Mouse (Mus musculus): Measurements from ENCODE around the gene Fads3.
A peak's percentile ranks its signal among the peaks of the same experiment; 100 is the strongest.

Gene Fads3

DNA sequence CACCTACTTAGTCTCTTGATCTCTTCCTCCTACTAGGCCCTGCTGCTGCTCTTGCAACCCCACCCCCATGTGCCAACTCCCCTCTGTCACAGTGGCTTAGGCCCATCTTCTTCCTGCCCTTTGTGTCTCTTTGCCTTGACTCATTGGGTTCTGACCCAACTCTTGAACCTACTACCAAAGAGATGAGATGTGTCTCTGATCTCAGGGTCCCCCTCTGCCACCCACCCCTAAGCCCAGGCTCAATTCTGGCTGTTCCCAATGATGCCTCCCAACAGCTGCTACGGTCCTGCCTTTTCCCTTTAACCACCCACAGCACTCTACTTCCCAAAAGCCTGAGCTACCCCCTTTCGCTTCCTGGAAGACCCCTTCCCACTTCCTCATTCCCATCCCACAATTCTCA lies 19.4 kb upstream of the Fads3 start:
- DNase-seq = no peak

DNA sequence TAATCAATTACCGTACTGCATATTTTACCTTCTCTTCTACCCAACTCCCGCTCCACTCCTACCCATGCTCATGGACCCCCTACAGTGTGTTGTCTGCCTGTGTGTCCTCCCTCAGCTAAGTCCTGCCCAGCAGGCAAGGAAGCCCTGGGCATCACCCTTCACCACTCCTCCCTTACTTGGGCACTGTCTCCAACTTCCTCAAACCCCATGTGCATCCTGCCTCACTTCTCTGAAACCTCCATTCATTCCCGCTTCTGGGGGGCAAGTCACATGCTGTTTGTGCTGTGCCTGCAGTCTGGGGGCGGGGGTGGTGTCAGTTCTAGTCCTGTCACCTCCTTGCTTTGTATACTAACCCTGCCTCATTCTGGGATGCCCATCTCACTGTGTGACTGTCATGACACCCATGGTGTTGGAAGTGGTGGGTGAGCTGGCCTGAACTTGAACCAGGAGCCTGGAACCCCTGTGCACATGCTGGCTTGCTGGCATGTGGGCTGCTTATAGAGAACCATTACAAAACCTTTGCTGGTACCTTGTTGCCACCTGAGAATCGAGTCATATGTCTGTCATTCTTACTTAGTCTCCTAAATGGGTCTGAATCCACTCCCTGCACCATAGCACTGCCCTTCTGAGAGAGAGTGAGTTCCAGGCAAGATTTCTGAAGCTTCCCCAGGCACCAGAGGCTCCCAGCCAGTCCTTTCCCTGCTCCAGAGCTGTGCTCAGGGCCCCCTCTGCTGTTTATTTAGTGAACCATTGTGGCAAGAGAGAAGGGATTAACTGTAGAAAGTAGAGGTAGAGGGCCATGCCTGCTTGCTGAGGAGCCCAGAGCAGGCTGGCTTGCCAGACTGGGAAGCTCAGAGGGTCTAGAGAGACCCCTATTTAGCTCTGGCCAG lies 18.7 kb upstream of the Fads3 start:
- peak; percentile 60 for DNase-seq

DNA sequence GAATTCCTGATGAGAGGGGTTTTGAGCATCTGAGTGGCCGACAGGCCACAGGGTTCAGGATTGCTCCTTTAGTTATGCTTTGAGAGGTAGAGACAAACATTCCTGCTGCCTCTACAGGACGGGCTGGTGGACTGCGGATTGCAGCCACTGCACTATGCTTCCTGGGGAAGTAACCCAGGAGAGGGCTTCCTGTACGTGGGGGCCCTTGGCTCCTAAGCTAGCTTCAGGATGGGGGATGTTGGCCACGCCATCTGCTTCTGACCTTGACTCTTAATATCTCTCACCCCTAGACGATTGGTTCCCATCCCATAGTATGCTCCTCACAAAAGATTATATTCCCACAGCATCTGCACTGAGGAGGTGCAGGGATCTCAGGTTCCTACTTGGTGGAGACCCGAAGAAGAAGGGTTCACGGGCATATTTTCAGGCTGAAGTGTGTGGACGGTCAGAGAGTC lies 18.0 kb upstream of the Fads3 start:
- no peak for DNase-seq

DNA sequence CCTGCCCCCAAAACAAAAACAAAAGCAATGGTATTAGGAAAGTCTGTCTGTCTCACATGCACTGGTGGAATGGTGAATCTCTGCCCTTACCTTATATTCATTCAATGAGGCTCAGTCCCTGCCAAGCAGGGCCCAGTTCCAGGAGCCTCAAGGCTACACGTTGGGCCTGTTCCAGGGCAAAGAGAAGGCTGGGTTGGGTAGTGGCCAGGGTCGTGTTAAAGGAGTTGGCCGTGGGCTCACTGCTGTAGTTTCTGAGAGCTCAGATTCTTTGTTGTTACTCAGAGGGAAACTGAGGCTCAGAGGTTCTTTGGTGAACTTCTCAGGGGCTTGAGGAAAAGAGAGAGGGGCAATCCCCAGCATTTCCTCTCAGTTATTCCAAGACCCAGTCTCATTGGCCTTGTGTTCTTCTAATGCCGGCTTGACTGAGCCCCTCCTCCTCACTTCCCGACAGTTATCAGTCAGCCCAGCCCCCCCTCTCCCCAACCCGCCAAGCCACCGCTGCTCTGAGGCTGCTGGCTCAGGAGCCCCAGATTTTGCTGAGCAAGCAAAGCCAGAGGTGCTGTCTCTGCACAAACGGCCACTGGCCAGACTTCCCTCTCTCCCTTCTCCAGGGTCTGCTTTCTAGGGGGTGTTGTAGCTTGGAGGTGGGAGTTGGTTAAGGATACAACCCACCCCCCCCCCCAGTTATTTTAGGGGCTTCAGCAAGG lies 16.0 kb upstream of the Fads3 start:
- DNase-seq = peak; percentile 72

DNA sequence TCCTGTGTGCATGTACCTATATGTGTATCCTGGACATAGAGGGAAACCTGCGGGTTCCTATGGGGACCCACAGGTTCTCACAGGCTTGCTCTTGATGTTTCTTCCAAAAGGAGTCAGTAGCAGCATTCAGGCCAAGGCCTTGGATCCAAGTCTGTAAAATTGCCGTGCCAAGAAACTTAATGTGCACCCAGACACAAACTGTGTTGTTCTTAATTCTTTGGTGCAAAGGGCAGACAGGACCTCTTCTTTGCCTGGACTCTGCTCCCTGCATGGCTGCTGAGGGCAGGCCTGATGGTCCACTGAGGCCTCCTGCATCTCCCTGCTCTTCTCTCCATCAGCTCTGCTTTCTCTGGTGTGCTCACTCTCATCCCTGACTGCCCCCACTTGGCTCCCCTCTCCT lies 11.6 kb upstream of the Fads3 start:
- DNase-seq = no peak

DNA sequence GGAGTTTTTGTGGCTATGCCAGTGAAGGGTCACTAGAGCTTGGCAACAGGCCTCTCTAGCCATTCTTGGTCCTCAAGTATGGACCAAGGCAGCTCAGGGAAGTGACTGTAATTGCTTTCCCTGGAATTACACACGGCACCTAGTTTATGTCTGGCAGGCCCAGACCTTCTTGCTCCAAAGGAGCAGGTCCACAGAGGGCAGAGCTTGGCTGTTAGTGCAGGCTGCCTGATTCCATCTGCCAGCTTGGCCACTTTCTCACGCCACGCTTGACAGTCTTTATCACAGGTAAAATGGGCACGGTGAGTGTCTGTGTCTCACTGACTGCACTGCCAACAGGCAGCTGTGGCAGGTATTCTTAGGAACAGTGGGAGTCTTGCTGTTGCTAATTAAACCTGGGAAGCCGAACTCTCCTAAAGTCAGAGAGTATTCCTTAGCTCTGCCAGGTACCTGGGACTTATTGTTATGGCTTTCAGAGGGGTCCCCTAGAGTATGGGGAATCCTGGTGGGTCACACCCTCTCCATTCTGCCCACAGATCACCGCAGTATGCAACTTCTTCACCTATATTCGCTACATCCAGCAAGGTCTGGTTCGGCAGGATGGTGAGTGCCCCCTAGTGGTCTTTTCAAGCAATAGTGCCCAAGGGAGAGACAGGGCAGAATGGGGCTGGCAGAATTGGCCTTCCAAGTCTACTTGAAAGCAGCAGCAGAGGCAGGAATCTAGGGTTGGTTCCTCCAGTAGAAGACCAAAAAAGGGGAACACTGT lies 8.0 kb upstream of the Fads3 start:
- DNase-seq = peak; percentile 68

DNA sequence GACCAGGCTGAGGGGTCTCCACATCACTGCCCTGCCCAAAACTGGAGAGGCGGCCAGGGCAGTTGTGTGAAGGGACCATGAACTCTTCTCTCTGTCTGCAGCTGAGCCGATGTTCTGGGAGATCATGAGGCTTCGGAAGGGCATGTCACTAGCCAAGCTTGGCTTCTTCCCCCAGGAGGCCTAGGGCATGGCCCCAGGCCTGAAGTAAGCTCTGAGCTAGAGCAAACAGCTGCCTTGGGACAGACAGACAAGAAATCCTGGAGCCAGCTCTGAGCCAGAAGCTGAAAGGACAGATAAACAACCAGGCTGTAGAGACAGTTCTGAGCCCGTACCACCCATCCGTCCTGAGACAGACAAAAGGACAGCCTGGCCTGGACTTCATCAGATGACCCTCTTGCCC lies 7.0 kb upstream of the Fads3 start:
- no peak for DNase-seq

DNA sequence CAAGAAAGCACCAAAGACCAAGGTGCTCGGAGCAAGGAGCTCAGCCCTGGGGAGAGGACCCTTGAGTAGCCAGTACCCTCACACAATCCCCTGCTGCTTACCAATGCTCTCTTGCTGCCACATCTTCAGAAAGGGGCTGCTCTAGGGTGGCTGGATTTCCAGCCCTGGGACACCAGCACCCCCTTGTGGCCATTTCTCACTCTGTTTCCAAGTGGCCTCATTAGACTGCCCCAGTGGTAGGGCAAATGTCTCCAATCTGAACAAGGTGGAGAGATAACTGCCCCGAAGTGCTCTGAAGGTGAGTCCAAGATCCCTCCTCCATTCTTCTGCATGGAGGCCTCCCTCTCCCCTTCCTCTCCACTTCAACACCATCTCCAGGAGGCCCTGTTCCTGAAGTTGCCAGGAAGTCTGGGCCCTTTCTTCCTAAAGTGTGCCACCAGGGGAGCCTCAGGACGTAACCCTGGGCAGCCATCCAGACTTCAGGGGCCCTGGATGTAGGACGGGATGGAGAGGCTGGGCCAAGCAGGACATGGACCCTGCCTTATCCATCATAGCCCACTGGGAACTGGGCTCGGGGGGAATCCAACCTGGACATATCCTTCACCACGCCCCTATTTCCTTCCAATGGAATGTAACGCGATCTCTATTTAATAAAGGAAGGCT lies 6.5 kb upstream of the Fads3 start:
- peak; percentile 83 for DNase-seq

DNA sequence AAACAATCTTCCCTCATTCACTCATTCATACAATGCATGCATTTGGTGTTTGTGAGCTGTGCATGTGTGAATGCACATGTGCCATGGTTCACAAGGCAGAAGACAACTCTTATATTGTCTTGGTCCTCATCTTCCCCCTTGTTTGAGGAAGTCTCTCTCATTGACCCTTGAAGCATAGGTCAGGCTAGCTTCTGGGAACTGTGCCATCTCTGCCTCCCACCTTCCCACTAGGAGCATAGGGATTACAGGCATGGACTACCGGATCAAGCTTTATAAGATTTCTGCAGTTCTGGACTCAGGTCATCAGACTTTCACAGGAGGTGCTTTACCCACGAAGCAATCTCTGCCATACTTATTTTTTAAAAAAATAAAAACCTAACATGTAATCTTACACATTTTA lies 3.8 kb upstream of the Fads3 start:
- DNase-seq = no peak

DNA sequence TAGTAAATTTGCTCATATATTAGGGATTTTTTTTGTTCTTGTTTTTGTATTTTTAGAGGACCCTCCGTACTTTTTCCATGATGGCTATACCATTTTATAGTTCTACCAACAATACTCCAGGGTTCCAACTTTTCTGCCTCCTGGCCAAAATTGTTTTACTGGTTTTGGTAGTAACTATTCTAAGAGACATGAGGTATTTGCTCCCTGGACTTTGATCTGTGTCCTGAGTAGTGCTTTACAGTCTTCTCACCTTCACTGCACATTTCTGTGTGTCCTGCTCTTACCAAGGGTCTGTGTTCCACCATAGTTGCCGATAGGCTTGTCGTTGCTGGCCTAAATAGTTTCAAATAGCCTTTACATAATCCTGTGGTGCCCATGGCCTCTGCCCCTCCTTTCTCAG lies 3.0 kb upstream of the Fads3 start:
- DNase-seq = no peak

DNA sequence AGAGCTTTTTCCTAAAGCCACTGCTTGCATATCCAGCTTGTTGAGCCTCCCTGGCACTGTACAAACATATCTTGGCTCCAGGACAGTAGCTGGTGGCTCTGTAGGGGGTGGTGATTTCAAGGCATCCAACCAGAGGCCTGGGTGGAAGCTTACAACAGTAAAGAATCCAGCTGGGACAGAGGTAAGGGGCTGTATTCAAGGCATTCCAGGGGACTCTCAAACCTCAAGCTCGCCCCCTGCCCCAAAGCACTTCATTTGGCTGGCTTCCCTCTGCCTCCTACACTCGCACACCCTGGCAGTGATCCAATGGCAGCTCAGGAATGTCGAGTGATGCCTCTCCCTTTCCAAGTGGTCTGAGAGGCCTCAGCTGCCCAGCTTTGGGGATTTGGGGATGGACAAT lies 2.5 kb upstream of the Fads3 start:
- peak; percentile 49 for DNase-seq

DNA sequence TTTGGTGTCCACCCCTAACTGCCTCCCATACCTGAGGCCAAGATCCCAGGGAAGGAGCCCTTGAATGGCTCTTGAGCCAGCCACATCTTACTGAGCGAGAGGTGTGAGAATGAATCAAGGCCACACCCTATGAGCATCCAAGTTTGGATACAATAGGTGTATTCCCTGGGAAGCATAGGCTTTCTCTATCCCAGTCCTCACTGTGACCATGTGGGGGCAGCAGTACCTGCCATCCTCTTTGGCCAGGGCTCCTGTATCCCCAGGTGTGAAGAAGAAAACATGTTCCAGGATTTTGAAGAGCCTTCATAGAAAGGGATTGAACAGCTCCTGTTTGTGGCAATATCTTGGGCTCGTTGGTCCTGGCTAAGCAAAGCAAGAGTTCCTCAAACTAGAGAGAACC lies 1.8 kb upstream of the Fads3 start:
- DNase-seq = no peak

DNA sequence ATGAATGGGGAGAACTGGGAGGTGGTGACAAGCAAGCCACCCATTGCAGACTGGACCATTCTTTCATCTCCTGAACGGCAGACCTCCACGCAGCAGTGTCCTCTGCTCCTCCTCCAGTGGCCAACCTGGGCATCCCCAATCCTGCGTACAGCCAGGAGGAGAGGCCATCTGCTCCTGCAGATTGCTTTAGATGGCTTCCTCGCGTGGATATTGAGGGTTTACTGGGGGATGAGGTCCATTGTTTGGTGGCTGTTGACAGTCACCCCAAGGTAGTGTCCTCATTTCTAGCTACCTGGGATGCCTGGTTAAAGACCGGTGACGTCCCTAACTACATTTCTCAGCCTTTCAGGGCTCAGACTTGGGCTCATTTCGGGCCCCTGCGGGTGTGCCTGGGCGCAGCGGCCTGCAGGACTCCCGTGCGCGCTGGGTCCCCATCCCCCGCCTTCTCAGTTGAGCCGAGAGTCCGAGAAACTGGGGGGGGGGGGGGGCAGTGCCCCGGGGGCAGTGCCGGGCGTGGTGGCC lies 442 bp upstream of the Fads3 start:
- DNase-seq = no peak

DNA sequence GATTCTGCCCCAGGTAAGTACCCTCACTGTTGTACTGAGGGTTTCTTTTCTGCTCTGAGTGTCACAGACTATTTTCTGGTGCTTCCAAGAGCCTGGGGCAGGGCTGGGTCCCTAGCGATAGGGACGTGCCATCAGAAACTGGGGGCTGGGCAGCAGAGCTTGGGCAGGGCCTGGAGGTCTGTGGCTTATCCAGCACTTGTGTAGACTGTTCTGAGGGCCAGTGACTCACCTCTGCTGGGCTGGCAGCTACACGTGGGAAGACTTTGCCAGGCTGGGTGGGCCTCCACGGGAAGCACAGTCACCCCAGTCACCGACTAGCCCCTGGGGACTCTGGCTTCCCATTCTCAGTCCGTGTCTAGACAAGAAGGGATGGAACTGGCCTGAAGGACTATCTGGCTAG lies 863 bp downstream of the Fads3 start:
- DNase-seq = no peak

DNA sequence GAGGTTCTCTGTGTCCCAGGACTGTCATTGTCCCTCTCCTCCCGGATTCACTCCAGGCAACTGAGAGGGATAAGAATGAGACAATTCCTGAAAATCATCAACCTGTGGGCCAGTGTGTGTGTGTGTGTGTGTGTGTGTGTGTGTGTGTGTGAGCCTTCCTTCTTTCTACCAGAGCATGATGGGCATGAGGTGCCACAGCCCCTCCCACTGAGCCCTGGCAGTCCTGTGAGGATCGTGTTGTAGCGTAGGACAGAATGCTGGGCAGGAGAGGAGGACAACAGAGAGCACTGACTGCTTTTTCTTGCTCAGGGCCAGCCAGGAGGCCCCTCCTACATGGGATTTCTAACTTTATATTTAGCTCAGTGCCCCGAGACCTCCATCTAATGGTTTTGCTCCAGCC lies 1.4 kb downstream of the Fads3 start:
- DNase-seq = no peak

DNA sequence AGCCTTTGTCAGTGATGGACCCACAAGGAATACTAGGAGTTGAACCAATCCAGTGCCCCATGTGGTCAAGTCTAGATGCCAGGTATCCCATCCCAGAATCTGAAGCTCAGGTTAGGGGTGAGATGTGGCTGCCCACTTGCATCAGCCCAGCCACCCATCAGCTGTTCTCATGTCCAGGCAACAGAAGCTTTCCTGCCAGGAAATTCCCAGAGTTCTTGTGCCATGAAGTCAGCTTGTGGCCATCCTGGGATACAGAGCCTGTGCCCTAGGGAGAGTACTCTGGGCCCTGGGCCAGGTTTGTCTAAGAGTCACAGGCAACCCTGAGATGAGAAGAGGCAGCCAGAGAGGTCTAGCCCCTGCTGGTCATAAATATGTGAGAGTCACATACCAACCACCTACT lies 2.3 kb downstream of the Fads3 start:
- no peak for DNase-seq

DNA sequence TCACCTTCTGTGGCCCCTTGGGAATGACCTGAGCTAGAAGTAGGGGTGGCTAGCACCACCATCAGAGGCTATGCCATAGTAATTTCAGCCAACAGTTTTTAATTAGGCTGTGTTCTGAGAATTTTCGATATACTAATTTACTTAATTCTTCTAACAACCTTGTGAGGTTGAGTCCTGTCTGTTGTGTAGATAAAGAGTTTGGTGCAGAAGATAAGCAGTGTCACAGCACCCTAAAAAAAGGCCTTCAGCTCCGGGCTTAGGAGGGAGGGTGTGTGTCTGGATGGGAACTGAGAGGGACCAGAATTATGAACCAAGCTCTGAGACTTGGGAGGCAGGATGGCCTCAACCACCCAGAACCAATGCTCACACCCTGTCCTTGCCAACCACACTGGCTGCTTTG lies 4.3 kb downstream of the Fads3 start:
- DNase-seq = no peak

DNA sequence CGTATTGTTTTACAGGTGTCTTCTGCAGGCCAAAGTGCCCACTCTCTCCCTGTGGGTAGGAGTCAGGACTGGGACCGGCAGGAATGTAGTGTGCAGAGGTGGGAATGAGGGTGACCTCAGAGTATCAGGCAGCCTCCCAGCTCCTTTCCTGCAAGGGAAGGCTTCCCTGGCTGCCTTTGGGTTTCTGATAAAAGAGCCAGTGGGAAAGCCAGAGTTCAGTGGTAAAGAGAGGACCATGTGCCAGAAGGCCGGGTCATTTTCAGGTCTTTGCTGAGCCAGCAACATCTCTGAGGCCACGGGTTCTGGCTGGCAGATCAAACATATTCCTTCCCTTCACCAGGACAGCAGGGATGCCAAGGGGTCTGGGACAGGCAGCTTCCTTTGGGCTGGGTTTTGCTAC lies 5.0 kb downstream of the Fads3 start:
- no peak for DNase-seq

DNA sequence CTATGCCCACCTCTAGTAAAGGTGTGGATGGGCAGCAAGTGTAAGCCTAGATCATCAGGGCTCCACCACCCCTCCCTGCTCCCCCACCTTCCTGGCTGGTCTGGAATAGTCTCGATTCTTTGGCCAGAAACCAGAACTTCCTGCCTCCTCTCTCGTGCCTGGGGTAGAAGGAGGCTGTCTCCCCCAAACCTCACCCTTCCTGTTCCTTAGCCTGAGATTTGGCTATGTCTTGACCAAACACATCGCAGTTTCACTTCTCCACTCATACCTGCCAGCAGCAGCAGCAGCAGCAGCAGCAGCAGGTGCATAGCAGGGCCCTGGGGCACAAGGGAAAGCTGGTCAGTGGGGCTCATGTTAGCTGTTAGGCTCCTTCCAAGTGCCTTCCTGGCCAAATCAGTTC lies 5.6 kb downstream of the Fads3 start:
- DNase-seq = no peak

DNA sequence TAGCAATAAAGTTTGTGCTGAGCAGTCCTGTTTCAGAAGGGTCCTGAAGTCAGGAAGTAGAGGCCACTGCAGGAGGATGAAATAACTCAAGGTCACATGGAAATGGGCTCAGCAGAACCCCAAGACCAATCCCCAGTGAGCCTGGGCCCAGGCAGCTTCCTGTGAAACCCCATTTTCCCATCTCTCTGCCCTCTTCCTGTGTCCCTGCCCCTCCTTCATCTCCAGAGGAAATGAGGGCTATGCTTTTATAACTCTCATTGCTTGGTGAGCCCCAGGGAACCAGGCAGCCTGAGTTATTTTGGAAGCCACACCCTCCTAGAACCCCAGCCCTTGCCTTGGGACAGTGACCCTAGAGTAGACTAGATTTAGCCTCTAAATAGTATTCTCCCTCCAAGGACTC lies 8.2 kb downstream of the Fads3 start:
- DNase-seq = no peak

DNA sequence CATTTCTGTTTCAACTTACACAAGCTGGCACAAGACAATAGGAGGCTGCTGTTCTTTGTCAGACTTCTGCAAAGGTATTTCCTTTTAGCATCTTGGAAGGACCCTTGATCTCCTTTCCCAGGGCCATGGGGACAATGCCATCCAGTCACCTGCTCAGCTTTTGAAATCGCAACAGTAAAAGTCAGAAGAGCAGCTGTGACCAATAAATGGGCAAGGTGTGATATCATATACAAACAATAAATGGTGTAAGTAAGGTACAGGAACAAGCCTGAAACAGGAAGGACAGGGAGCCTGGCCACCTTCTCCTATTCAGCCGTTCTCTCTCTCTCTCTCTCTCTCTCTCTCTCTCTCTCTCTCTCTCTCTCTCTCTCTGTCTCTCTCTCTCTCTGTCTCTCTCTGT lies 9.1 kb downstream of the Fads3 start:
- no peak for DNase-seq

DNA sequence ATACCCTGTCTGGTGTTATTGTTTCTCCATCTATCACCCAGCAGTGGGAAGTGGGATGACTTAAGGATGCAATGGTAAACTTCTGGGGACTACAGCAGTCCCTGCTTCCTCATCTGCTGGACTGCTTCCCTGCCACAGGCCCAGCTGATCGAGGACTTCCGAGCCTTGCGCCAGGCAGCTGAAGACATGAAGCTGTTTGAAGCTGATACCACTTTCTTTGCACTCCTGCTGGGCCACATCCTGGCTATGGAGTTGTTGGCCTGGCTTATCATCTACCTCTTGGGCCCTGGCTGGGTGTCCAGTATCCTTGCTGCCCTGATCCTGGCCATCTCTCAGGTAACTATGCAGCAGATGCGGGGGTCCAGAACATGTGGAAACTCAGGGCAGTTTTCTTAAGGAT lies 11.3 kb downstream of the Fads3 start:
- DNase-seq = no peak

Data from liver (tissue).